Mouse (Mus musculus) embryonic stem cell, embryonic (primary cell): ENCODE measurements around the gene 1110012L19Rik.
"Not testable (repeated sequence)": the region's sequence is repeated elsewhere in the genome, so short reads cannot be mapped to it uniquely, and the experiment has no call there.

Source experiments
- CTCF ChIA-PET, 4 experiments: fragments of 300-600 bp in 2 of 4; fragments of 350-600 bp in 2 of 4; sonication (Branson Sonifier 250); formaldehyde crosslinking; loops; one replicate each; lab custom pipeline; 2022; ENCODE audit warnings: inconsistent platforms in 2 of 4; lab: Charles Lee
- POLR2A ChIA-PET, 4 experiments: fragments of 300-600 bp in 2 of 4; fragments of 350-600 bp in 2 of 4; sonication (Branson Sonifier 250); formaldehyde crosslinking; loops; one replicate each; lab custom pipeline; 2022; ENCODE audit warnings: antibody characterized with exemption in 4 of 4, inconsistent platforms in 1 of 4; lab: Charles Lee

1110012L19Rik gene

DNA sequence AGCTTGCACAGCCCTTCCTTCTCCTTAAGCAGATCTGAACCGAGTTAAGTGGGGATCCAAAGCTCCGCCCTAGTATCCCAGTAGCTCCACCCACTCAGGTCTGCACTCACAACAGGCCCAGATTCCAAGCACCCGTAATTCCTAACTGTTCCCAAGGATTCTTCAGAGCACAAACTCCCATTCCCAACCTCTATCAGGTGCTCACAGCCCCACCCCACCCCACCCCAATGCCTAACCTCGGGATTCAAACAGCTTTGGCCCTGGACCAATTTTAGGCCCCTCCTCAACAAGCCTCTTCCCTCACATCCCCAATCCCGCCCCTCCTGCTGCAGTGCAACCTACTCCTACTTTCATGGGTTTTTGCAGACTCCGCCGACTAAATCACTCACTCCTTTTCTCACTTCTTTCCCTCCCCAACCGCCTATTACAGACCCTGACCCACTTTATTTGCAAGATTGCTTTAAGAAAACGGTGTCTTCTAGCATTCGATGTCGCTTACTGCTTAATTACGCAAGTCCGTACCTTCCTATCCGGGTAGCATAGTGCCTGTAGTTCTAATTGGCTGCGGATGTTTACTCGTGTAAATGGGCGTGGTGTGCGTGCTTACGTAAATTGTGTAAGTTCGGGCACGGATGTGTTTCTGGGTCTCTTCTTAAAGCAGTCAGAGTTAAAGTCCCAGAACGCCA, at the start of gene 1110012L19Rik:
1110012L19Rik (plus strand) TSS at position 602 of the 686 bp plus-strand sequence.
- CTCF ChIA-PET: no interaction called here

DNA sequence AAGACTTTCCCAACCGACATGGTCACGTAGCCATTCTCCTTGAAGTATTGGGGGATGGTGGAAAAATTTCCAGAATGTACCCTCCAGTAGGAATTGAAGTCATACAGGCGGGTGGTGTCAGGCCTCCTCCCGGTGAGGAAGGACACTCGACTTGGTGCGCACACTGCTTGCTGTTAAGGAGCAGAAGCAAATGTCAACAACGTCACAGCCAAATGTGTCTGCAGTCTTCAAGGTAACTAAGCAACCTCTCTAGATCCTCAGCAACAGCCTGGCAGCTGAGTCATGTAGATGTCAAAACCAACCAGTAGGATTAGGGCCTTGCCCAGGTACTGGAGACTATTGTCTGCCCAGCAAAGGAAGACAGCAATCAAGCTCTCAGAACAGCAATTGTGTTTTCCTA, 22.7 kb upstream of the 1110012L19Rik start:
- ChIA-PET CTCF (no interaction called here), POLR2A (interaction anchor here in 1 of 4 experiments (0.6 kb wide), 1 partner anchor 351 kb away, joined by 3 read pairs; no protein-coding TSS in a partner anchor)

More for the DNA sequence above, at the start of gene 1110012L19Rik:
- POLR2A ChIA-PET: interaction anchor here in 3 of 4 experiments (0.5 to 0.7 kb wide), 3 partner anchors 91 to 258 kb away, joined by 3 to 4 read pairs (median 3); partner anchors contain the start of gene Tmem185a (in 2 of the 3)

DNA sequence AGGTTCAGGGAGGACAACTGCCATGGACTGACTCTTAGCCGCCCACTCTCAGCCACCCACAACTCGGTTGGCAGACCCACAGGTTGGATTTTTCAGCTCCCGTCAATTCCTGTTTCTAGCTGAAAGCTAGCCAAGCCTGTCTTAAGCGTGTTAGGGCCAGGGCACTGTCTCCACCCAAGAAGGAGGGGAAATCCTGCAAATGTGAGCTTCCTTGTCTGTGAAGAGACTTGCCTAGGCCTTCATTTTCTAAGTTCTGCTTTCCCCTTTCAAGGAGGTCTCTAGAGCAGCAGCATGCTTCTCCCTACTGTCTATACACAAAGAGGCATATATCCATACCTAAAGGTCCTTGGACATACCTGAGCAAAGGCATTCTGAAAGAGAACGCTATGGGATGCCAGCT, 22.2 kb upstream of the 1110012L19Rik start:
- POLR2A ChIA-PET: interaction anchor here in 1 of 4 experiments (0.6 kb wide), 1 partner anchor 350 kb away, joined by 3 read pairs; no protein-coding TSS in a partner anchor
- CTCF ChIA-PET: no interaction called here

DNA sequence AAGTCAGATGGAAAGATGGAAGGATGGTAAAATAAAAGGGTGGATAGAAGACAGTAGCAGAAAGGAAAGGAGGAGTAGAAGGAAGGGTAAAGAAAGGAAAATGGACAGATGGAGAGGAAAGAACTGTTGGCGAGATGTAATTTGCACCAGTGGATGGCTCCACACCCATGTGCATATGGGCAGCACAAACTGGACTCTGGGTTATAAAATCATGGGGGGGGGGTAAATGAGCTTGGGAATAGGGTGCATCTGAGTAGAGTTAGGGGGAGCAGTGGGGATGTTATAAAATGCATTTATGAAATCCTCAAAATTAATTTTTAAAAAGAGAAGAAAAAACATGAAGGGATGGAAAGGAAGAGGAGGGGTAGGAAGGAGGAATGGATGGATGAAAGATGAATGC, 21.5 kb upstream of the 1110012L19Rik start:
- ChIA-PET CTCF (interaction anchor here in 1 of 4 experiments (0.7 kb wide), 1 partner anchor 218 kb away, joined by 4 read pairs; no protein-coding TSS in a partner anchor), POLR2A (interaction anchor here in 1 of 4 experiments (0.7 kb wide), 1 partner anchor 33 kb away, joined by 4 read pairs; no protein-coding TSS in a partner anchor)

DNA sequence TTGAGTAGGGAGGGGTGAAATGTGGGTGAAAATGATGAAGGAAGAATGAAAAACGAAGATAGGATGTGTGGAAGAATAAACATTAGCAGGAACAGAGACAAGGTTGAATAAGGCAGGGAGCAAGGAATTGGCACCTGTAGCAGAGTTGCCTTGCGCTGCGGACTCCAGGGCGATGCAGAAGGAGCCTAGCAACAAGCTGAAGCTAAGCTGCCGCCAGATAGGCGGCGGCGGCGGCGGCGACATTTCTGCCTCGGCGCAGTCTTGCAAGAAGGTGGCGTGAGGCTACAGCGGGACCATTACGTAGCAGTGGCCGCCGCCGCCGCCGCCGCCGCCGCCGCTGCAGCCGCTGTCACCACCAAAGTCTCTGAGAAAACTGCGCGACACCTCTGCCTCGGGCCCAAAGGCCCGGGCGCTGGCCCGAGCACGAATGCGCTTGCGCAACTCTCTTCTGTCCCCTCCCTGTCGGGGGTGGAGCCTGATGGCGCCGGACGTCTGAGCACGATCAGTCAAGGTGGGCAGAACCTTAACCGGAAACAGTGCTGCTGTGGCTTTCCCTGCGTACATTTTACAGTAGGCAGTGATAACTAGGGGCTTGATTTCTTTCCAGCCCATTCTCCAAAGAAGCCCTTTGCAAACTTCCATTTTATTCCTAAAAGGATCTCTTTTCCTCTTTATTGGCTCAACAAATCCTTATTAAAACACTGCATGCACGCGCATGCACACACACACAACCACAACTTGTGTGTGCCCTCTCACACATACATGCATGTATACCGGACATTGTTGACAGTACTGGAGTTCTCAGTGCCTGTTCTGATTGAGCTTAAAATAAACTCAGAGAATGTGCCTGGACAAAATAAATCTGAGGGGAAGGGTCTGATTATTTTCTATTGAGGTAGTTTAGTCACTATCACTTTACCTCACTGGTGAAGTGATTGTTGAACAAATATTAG, 20.7 kb upstream of the 1110012L19Rik start, which contains the start of gene Ids:
Ids (minus strand) TSS at position 424 of the 953 bp plus-strand sequence.
- ChIA-PET CTCF (interaction anchor here in 1 of 4 experiments (0.7 kb wide), 1 partner anchor 217 kb away, joined by 4 read pairs; no protein-coding TSS in a partner anchor), POLR2A (interaction anchor here in 1 of 4 experiments (0.7 kb wide), 1 partner anchor 33 kb away, joined by 4 read pairs; no protein-coding TSS in a partner anchor)

DNA sequence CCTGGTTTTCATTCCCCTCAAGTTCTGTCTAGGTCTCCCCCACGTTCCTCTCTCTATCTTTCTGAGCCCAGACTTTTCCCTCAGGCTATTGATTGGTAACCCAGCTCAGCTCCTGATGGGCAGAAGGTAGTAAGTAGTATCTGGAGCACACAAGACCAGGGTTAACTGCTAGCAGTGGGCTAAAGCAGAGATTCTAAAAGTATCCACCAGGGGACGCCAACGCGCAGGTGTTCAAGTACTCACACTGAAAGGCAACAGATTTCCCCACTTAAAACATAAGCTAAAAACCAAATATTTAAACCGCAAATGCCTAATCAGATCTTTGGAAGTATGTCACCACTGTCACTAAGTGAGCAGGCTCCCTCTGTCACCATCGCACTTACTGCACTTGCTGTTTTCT, 15.9 kb upstream of the 1110012L19Rik start:
- CTCF ChIA-PET: interaction anchor here in 1 of 4 experiments (1.2 kb wide), 1 partner anchor 346 kb away, joined by 4 read pairs; no protein-coding TSS in a partner anchor
- POLR2A ChIA-PET: not testable (repeated sequence)

DNA sequence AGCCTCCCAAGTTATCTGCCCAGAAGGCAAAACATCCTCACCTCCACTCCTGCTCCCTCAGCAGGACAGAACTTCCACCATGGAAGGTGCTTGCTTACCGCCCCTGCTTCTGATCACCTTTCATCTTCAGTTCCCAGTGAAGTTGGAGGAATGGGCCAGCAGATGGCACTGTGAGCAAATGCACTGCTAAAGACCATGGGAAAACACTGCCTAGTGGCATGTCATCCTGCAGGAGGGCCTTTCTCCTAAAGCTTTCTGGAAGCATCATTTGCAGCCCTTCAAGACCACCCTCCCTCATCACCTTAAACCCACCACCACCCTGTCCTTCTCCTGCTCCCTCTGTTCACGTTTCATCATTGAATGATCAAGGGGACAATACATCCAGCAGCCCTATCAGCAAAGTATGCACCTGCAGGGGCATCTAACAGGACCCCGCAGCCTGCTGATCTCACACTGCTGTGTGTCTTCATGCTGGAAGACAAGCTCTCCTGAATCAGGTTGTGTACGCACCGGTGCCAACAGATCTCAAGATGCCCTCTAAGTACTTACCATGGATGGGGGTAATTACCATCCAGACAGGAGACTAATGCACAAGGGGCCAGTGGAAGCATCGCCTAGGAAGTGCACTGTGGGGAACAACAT, 11.1 kb upstream of the 1110012L19Rik start:
- POLR2A ChIA-PET: not testable (repeated sequence)
- CTCF ChIA-PET: interaction anchor here in 1 of 4 experiments (0.6 kb wide), 1 partner anchor 981 kb away, joined by 8 read pairs; no protein-coding TSS in a partner anchor

DNA sequence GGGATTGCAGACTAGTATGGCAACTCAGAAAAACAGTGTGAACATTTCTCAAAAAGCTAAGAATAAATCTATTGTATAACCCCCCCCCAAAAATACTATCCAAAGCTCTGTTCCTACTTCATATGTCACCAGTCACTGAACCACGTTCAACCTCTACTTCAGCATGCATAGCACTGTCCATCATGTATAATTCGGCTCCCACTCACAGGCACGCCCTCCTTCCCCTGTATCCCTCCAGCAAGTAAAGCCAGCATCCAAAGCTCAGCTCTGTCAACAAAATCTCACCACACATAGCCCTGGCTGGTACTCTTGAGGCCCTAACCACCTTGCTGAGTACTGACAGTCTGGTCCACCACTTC, 781 bp upstream of the 1110012L19Rik start:
- ChIA-PET CTCF (no interaction called here), POLR2A (interaction anchor here in 2 of 4 experiments (0.6 kb wide), 2 partner anchors 92 to 977 kb away, joined by 3 to 4 read pairs; partner anchors contain the start of gene Tmem185a (in 1 of the 2))

DNA sequence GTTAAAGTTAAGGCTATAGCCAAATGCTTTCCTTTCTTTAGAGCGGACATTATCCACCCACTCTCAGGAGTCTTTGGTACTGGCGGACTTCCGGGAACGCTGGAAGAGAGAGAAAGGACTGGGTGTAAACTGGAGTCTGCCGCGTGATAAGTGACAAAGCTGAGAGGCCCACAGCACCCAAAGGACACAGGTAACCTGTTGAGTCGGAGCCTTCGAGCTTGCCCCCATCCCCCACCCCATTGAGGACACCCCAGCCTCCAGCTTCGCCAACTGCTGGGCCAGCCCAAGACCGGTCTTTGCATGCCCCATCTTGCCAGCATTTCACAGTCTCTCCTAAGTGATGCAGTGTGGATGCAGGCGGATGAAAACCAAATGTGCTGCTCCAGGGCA, 280 bp downstream of the 1110012L19Rik start:
- POLR2A ChIA-PET: interaction anchor here in 1 of 4 experiments (0.7 kb wide), 1 partner anchor 91 kb away, joined by 3 read pairs; the partner anchor contains the start of gene Tmem185a

DNA sequence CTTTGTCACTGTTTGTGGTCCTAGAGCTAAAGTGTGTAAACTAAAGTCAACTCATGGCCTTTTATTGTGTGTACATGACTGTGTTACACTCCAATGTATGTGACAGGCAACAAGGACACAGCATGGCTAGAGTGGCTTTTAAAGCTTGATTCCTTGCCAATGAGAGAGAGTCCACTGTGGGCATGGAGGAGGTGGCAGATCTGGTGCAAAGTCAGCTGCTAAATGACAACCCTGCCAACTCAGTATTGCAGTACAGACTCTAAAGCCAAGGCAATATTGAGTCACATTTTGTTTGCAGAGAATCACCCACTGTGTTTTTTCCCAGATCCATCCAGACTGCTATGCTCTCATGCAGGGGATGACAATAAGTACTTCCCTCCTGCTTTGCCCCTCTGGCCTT, 7.0 kb downstream of the 1110012L19Rik start:
- CTCF ChIA-PET, POLR2A ChIA-PET: not testable (repeated sequence)

More for the DNA sequence above, 280 bp downstream of the 1110012L19Rik start:
- CTCF ChIA-PET: no interaction called here

DNA sequence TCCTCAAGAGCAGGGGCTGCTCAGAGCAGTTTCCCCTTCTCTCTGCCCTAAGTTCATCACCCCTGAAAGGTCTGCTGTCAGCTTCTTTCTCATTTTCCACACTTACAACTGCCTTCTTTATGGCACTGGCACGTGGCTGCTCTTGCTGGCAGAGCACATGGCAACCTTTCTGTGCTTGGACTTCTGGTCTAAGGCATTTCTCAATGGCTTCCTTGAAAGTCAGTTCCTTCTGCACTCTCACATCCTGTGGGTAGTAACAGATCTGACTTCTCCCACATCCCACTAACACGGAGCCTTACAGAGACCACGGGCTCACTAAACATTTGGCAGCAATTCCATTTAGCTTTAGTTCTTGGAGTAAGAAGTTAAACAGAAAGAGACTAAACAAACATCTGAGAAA, 39.8 kb downstream of the 1110012L19Rik start:
- POLR2A ChIA-PET, CTCF ChIA-PET: not testable (repeated sequence)
